Mouse (Mus musculus): ENCODE measurements around the gene Ccdc136. TPM values are rescaled to one million over a fixed set of nuclear protein-coding genes. Genes with fewer than 3 reads are reported as not detected.

Gene Ccdc136
- total RNA-seq, 4 experiments from 2014 or later = 1.1 to 2.9 (median 2.5) TPM

DNA sequence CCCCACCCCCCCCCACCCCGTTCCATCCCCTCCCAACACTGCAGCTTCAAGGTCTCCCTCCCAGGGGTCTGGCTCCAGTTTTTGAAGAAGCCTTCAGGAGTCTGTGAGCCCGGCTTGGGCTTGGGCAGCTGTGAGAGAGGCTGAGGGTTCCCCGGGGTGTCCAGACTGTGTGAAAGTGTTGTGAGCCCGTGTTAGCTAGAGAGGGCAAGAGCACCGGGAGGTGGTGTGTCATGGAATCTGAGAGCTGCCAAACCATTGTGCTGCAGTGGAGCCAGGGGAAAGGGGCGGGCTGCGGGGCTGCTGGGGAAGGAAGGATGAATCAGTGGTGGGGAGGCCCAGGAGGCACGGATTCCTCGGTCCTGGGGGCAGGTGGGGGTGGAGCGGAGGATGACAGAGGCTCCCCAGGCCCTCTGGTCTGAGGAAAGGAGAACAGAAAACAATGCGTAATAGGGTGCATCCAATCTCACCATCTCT, 40.4 kb downstream of the Ccdc136 start:
- peak; percentile 68 for DNase-seq (ENCODE audit: low spot score)

DNA sequence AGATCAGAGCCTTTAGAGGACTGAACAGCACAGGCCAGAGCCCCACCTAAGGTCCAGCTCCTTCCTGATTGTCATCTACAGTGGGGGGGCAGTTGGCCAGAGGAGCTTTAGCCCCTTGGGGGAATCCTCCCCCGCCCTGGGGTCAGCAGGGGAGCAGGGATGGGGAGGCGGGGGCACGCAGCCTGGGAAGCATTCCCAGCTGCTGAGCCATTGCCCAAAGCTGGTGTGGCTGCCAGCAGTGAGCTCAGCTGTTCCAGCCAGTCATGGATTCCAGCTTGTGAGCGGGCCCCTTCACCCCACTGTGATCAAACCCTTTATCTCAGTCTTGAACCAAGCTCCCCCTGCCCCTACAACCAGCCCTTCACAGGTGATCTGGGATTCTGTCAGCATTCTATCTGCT, 43.1 kb downstream of the Ccdc136 start:
- no peak for DNase-seq (ENCODE audit: low spot score)

DNA sequence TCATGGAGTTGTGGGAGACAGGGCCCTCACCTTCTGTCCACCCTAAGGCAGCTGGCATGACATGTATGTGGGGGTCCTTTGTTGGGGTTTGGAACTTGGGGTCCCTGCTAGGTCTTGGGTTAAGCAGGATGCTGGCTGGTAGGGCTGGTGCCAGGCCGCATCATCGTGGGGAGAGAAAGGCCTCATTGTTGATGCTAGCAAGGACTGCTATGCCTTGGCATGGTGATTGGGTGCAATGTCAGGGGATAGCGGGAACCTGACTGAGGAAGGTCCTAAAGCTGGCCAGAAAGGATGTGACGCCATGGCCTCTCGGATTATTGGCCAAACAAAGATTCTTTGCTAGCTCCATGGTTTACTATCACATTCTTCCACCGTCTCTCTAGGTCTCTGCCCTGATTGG, 43.7 kb downstream of the Ccdc136 start:
- no peak for DNase-seq (ENCODE audit: low spot score)

DNA sequence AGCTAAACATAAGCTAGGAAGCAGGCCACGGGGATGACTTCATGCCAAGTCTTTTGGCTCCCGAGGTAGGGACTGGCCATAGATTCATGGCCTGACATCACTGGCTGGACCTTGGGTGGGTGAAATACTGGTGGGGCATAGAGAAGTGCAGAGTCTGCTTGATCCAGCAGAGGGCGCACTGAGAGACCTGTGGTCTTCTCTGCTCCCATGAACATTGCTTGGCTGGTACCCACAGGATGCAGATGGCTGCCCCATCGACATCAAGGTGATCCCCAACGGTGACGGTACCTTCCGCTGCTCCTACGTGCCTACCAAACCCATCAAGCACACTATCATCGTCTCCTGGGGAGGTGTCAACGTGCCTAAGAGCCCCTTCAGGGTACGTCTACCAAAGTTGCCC, 48.7 kb downstream of the Ccdc136 start:
- no peak for DNase-seq (ENCODE audit: low spot score)

DNA sequence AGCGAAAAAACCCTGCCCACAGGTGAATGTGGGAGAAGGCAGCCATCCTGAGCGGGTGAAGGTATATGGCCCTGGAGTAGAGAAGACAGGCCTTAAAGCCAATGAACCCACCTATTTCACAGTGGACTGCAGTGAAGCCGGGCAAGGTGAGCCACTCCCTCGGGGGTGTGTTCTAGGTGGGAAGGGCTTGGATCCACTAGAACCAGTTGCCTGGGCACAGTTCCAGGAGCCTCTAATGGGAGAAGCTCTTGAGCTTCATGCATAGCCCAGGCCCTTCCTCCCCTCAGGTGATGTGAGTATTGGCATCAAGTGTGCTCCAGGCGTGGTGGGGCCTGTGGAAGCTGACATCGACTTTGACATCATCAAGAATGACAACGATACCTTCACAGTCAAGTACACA, 49.2 kb downstream of the Ccdc136 start:
- no peak for DNase-seq (ENCODE audit: low spot score)

DNA sequence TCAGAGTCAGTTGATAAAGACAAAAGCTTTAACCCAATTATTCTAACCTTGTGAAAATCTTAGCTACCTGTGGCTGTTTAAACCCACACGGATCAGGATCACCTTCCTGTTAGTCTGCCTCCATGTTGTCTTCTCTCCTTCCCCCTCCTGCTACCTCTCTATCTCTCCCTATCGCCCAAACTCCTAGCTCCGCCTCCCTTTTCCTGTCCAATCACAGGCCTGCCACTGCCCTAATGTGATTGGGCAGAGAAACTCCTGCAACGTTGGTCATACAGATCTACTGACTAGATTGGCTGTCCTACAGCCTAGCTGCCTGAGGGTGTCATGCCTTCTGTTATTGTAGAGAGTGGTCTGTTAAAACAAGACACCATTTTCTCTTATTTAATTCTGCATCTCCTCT, 53.7 kb downstream of the Ccdc136 start:
- DNase-seq (ENCODE audit: low spot score) = no peak

DNA sequence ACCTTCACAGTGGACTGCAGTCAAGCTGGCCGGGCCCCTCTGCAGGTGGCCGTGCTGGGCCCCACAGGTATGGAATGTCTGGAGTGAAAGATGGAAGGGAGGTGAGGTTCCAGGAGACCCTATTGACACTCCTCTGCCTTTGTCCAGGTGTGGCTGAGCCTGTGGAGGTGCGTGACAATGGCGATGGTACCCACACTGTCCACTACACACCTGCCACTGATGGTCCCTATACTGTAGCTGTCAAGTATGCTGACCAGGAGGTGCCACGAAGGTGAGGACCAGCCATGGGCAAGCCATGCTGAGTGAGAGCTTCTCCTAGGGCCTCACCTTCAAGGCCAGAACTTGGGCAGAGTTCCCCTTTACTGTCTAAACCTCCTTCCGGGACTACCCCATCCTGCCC, 54.6 kb downstream of the Ccdc136 start:
- DNase-seq (ENCODE audit: low spot score) = no peak

DNA sequence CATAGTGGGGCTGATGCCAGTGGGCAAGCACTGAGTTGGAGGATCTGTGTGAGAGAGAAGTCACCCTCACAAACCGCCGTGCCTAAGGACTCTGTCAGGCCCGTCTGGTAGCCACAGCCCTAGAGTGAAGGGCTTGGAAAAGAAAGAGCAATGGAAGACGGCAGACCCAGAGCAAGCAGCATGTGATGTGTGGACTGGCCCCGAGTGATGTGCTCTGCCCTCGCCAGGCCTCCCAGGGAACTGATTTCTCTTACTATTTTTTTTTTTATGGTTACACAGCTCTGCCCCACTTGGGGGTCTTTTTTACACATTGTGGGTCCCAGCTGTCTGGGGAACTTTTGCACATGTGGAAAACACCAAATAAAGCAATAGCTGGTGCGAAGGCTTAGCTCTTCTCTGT, 65.4 kb downstream of the Ccdc136 start:
- DNase-seq (ENCODE audit: low spot score) = no peak

DNA sequence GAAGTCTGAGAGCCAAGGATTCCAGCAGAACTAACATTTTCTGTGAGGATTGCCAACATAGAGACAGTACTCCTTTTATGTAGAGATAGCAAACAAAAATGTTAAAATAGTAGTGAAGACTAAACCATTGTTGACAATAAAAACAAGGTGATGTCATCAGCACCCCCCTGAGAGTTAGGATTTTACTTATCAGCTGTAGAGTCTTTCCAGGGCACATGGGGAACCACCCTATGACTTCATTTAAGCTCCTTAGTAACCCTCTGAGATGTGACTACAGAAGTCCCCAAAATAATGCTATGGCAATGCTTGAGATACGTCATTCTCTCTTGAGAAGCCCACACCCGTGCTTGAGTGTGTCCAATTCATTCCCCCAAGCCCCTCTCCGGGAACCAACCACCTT, 67.3 kb downstream of the Ccdc136 start:
- no peak for DNase-seq (ENCODE audit: low spot score)

DNA sequence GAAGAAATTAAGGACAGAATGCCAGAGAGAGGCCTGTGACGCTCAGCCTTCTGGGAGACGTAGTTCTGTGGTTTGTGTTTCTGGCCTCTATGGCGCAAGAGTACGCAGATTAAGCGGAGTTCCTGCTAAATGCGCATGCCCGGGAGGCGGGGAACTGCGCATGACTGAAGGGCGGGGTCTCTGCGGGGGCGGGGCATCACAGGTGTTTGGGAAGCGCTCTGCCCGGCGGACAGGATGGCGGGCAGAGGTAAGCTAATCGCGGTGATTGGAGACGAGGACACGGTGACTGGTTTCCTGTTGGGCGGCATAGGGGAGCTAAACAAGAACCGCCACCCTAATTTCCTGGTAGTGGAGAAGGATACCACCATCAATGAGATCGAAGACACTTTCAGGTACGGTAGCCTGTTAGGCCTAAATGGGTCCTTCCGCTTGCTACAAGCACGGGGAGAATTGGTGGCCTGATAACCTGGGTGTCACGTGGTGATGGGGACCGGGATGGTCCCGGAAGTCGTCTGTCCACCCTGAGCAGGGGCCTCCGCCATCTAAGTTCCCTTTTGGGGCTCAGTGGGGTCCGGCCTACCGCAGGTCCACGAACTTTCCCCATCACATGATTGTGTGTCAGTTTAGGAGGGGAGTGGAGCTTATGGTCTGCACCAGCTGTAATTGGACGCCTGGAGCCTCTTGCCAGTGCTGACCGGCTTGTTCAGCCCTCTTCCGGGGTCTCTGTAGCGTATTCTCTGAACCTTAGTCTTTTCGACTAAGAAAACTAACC, 71.7 kb downstream of the Ccdc136 start, which contains the start of gene Atp6v1f:
Atp6v1f (plus strand) TSS at position 136 of the 772 bp plus-strand sequence.
- DNase-seq (ENCODE audit: low spot score) = peak; percentile 93

DNA sequence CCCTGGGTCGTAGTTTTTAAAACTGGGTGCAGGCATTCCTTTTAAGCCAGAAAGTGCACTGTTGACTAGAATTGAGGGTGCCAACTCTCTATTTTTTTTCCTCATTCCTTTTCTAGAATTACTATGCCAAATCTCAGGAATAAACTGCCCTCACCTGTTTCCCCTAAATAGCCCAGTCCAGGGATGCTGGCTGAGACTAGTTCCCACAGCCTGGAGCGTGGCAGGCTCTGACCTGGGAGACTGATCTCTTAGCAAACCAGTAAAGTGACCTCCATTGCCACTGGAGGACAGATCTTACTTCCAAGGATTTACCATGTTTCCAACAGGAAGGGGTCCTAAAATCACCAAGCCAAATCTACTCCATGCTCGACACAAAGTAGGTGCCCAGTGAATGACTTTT, 72.7 kb downstream of the Ccdc136 start:
- DNase-seq (ENCODE audit: low spot score) = no peak

DNA sequence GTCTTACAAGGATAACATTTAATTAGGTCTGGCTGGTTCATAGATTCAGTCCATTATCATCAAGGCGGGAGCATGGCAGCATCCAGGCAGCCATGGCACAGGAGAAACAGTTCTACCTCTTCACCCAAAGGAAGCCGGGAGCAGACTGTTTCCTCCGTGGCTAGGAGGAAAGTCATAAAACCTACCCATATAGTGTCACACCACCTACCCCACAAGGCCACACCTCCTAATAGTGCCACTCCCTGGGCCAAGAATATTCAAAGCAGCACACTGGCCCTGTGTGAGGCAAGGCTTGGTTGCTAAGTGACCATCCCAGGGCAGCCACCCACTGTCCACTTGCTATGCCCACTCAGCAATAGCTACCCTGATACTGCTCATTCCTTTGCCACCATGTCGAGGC, 75.0 kb downstream of the Ccdc136 start, which contains the start of gene Atp6v1fnb:
Atp6v1fnb (plus strand) TSS at position 301 of the 400 bp plus-strand sequence.
- no peak for DNase-seq (ENCODE audit: low spot score)

DNA sequence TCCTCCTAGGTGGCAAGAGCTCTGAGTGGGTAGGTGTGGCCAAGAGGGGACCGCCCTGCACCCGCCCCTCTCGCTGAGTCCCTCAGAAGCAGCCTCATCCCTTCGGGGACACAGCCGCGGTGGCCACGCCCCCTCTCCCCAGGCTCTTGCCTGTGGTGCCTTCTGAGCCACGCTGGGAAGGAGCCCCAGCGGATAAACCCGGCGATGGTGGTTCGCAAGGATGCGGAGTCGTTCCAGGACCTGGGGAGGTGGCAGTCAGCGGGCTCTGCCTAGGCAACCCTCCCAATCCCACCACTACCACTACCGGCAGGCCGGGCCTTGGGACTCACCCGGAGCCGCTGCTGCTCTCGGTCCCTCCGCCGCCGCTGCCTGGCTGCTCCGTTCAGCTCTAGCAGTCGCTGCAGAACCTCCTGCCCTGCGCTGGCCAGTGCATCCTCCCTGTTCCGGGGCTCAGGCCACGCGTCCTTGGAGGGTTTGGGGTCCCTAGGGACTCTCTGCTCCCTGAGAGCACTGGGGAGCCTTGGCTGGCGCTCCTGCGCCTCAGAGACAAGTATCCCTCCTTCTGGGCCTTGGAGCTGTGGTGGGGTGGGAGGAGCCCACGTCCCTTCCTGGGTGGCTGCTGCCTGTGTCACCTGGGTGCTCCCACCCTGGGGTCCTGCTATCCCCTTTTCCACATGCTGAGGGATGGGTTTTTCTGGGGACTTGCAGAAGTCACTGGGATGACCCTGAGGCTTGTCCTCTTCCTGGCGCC, 78.0 kb downstream of the Ccdc136 start:
- peak; percentile 43 for DNase-seq (ENCODE audit: low spot score)

DNA sequence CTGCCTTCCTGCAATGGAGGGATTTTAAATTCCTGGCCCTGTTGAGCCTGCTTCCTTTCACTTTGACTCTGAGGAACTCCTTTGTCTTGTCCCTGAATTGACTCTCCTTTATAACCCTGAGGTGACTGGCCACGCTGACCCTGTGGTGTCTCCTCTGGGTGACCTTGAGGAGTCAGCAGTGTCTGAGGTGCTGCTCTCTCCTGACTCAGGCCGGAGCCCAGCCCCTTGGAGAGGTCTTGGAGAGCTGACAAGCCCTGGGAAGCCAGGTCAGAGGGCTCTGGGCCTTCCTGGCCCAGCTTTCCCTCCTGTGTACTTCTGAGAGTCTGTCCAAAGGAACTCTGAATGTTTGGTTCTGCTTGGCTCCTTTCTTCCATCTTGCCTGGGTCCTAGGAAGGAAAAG, 78.6 kb downstream of the Ccdc136 start:
- no peak for DNase-seq (ENCODE audit: low spot score)

Small RNA genes within 50 kb of the gene (microRNA-seq; reads per million reads assigned to microRNA genes)
- gene Gm26220 = not detected
- gene Gm44354 = not detected

Other genes with a start within 250 kb of the Ccdc136 start
- 10 to 100 TPM; 15.1 to 19.7 (median 18.9) TPM for gene Rbm28, start 231.3 kb upstream of the Ccdc136 start, total RNA-seq (2022)
- gene Prrt4, start 216.7 kb upstream of the Ccdc136 start, total RNA-seq (2022) = 1 to 10 TPM; 2.2 to 3.2 (median 2.9) TPM
- 10 to 100 TPM; 16.5 to 24.0 (median 20.5) TPM for gene Impdh1, start 179.9 kb upstream of the Ccdc136 start, total RNA-seq (2022)
- 1 to 10 TPM; 3.7 to 6.7 (median 6.1) TPM for gene Hilpda, start 123.8 kb upstream of the Ccdc136 start, total RNA-seq (2022)
- under 1 TPM in 1 of 4 experiments, not detected in 3; 0.59 TPM for gene Fam71f2, start 116.7 kb upstream of the Ccdc136 start, total RNA-seq (2022)
- not detected for gene Fam71f1, start 77.2 kb upstream of the Ccdc136 start, total RNA-seq (2022)
- 100 to 1,000 TPM; 230 to 251 (median 234) TPM for gene Calu, start 48.2 kb upstream of the Ccdc136 start, total RNA-seq (2022)
- under 1 TPM in 2 of 4 experiments, not detected in 2; 0.22 to 0.79 TPM for gene Opn1sw, start 7.8 kb upstream of the Ccdc136 start, total RNA-seq (2022)
- 100 to 1,000 TPM; 195 to 305 (median 272) TPM for gene Flnc, start 36.9 kb downstream of the Ccdc136 start, total RNA-seq (2022)
- 100 to 1,000 TPM; 128 to 134 (median 131) TPM for gene Atp6v1f, start 71.4 kb downstream of the Ccdc136 start, total RNA-seq (2022)
- not detected for gene Atp6v1fnb, start 75.1 kb downstream of the Ccdc136 start, total RNA-seq (2022)
- gene Kcp, start 111.6 kb downstream of the Ccdc136 start, total RNA-seq (2022) = 1 to 10 TPM; 2.0 to 4.8 (median 2.8) TPM
- 1 to 10 TPM; 2.0 to 4.0 (median 2.4) TPM for gene Irf5, start 130.3 kb downstream of the Ccdc136 start, total RNA-seq (2022)
- gene Tnpo3, start 213.6 kb downstream of the Ccdc136 start, total RNA-seq (2022) = 10 to 100 TPM; 42.9 to 50.8 (median 46.4) TPM

Measured in heart, adult 8-10 months (tissue).